Mouse (Mus musculus): ENCODE data around the gene Kcnk16. TPM values are rescaled to one million over a fixed set of nuclear protein-coding genes. Genes with fewer than 3 reads are reported as not detected.

Gene Kcnk16
- polyA plus RNA-seq, 1 experiment: not detected

DNA sequence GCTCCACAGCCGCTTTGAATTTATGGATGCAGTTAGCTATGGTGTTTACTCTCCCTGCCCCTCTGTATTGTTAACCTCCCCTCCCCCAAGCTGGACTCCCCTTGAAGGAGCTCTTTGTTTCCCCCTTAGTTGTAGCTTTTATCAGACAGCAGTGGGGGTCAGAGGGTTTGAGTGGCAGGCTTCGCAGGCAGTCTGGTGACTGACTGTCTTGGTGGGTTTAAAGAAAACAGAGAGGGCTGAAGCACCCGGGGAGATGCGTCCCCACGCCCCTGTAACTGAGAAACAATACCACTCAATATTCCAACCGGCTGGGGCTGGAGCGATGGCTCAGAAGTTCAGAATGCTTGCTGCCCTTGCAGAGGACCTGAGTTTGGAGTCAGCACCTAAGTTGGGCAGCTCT lies 47.9 kb downstream of the Kcnk16 start:
- no peak overlapping the region for H3K27ac ChIP-seq (replicated peaks; ENCODE audit: low read depth, low read length)
- no peaks in the 10 kb centered on the region for H3K4me1 ChIP-seq (ENCODE audit: control insufficient read depth, insufficient read depth, insufficient read length, low read length)
- no peak overlapping the region for H3K4me3 ChIP-seq (ENCODE audit: insufficient read depth, low read depth, low read length)

DNA sequence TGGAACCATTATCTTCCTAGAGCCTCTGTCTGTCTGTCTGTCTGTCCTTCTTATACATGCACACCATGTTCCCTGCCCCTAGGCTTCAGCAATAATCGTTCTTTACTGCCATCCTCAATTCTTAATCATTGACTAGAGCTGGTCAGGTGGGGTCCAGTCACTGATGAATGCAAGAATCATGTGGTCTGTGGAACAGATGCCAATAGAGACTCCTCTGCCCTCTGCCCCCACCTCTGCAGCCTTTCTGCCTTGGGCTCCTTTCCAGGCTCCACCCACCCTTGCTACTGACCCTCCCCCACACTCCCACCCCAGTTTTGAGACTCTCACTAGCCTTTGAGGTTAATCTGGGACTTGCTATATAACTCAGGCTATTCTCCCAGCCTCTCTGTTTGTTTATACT lies 49.1 kb downstream of the Kcnk16 start:
- Histone ChIP-seq H3K4me3 (ENCODE audit: insufficient read depth, low read depth, low read length) (no peak overlapping the region), H3K4me1 (ENCODE audit: control insufficient read depth, insufficient read depth, insufficient read length, low read length) (no peaks in the 10 kb centered on the region), H3K27ac (replicated peaks; ENCODE audit: low read depth, low read length) (no peak overlapping the region)

DNA sequence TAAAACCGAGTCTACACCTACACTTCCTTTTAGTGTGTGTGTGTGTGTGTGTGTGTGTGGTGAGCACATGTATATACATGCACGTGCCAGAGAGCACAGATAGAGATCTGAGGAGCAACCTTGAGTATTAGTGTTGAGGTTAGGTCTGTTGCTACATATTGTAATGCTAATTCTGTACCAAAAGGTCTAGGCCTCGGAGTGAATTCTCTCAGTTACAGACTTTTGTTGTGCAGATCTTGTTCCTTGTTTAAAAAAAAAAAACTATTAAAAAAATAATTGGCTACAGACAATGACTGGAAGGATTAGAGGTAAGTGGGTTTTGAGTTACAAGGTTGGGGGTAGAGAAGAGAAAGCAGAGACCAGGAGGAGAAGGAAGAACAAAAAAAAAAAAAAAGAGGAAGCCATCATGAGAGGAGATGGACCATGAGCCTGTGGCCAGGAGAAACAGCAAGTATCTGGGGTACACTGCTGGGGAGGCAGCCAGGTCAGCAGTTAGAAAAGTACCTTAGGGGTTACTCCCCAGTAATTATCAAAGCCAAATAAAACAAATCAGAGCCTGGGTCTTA lies 51.6 kb downstream of the Kcnk16 start:
- Histone ChIP-seq H3K27ac (replicated peaks; ENCODE audit: low read depth, low read length) (no peak overlapping the region), H3K4me1 (ENCODE audit: control insufficient read depth, insufficient read depth, insufficient read length, low read length) (no peaks in the 10 kb centered on the region), H3K4me3 (ENCODE audit: insufficient read depth, low read depth, low read length) (no peak overlapping the region)

DNA sequence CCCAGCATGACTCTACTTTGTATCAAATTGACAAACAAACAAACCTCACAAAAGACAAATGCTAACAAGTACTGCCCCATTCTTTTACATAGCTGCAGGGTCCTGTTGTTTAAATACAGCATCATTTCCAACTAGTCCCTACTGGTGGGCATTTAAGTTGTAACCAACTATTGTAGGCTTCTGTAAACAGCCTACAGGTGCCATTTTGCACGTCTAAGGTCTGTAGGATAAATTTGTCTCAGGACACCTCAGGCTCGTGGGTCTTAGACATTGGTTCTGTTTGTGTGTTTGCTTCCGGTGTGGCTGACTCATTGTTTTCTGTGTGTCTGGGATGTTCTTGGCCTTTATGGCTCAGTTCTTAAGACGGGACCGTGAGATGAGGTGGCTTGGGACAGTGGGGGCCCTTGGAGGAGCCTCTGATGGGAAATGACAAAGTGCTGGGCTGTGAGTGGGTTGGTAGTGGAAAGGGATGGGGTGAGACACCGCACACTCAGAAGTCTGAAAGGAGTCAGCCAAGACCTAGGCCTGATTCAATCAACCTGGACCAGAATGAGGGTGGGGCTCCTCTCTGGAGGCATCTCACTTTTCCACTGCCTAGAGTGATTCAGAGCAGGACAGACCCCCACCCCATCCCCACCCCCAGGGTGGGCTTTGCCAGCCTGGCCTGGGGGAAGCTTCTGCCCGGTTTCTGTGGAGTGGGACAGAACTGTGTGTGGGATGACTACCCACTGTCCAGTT lies 52.3 kb downstream of the Kcnk16 start:
- no peaks in the 10 kb centered on the region for H3K4me1 ChIP-seq (ENCODE audit: control insufficient read depth, insufficient read depth, insufficient read length, low read length)
- H3K27ac ChIP-seq (replicated peaks; ENCODE audit: low read depth, low read length): no peak overlapping the region
- H3K4me3 ChIP-seq (ENCODE audit: insufficient read depth, low read depth, low read length): no peak overlapping the region

DNA sequence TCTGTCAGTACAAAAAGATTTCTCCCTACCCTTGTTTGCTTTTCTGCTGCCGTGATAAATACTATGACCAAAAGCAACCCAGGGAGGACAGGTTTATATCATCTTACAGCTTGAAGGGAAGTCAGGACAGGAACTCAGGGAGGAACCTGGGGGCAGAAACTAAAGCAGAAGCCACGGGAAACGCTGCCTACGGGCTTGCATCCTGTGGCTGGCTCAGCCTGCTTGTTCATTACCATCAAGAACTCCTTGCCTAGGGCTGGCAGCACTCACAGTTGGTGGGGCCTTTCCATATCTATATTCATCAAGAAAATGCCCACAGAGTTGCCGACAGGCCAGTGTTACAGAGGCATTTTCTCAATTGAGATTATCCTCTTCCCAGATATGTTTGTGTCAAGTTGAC lies 53.2 kb downstream of the Kcnk16 start:
- Histone ChIP-seq H3K4me1 (ENCODE audit: control insufficient read depth, insufficient read depth, insufficient read length, low read length) (no peaks in the 10 kb centered on the region), H3K27ac (replicated peaks; ENCODE audit: low read depth, low read length) (no peak overlapping the region), H3K4me3 (ENCODE audit: insufficient read depth, low read depth, low read length) (no peak overlapping the region)

DNA sequence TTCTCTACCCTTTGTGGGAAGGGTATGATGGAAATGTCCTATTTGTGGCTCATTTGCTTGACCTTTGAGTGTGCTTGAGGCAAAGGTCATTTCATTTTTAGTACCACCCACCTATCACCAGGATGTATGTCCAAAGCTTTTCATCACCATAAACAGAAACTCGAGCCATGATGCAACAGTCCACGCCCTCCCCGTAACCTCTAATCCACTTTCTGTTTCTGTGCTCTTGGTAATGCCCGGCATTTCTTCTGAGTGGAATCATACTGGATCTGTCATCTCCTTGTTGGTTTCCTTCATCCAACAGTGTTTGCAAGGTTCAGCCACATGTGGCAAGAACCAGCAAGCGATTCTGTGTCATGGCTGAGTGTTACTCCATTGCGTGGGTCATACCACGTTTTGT lies 54.9 kb downstream of the Kcnk16 start:
- Histone ChIP-seq H3K4me3 (ENCODE audit: insufficient read depth, low read depth, low read length) (no peak overlapping the region), H3K27ac (replicated peaks; ENCODE audit: low read depth, low read length) (no peak overlapping the region), H3K4me1 (ENCODE audit: control insufficient read depth, insufficient read depth, insufficient read length, low read length) (no peaks in the 10 kb centered on the region)

DNA sequence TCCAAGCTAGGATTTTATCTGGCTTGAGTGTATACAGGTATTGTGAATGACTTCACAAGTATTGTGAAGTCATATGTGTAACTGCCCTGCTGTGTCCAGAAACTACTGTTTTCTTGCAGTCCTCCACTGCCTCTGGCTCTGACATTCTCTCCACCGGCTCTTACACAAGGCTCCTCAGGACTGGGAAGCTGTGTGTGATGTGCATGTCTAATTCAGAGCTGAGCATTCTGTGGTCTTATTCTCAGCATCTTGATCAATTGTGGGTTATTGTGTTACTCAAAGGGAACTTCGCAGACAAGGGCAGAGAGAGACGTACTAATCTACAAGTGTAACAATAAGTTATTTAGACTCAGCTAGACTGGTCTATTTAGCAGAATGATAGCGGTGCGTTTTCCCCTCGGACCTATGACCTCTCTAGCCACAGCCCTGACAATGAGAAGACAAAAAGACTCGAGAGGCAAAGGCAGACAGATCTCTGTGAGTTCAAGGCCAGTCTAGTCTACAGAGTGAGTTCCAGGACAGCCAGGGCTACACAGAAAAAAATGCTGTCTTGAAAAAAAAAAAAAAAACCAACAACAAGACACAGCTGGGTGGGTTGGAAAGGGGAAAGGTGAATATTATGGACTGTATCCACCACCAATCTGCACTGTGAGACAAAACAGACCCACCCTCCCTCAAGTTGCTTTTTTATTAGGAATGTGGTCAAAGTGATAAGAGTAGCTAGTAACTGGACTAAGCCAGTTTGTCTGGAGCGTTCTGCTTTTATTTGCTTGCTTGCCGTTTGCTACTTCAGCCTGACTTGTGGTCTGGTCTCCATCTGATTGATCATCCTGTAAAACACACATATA lies 57.0 kb downstream of the Kcnk16 start:
- Histone ChIP-seq H3K27ac (replicated peaks; ENCODE audit: low read depth, low read length) (no peak overlapping the region), H3K4me1 (ENCODE audit: control insufficient read depth, insufficient read depth, insufficient read length, low read length) (no peaks in the 10 kb centered on the region)

More for the DNA sequence above, 57.0 kb downstream of the Kcnk16 start:
- H3K4me3 ChIP-seq (ENCODE audit: insufficient read depth, low read depth, low read length): no peak overlapping the region

Other genes starting within 250 kb of the Kcnk16 start
- gene Saysd1, start 130.7 kb downstream of the Kcnk16 start, polyA plus RNA-seq (2012; ENCODE audit: insufficient read depth, insufficient read length, missing spikeins): 2.5 and 3.7 TPM in 2 replicates
- gene Kcnk5, start 87.4 kb downstream of the Kcnk16 start, polyA plus RNA-seq (2012; ENCODE audit: insufficient read depth, insufficient read length, missing spikeins): 0.54 and 0.59 TPM in 2 replicates
- 92.5 and 106 TPM in 2 replicates for gene Nudt13, start 25.5 kb upstream of the Kcnk16 start, polyA plus RNA-seq (2012; ENCODE audit: insufficient read depth, insufficient read length, missing spikeins)
- 18.7 and 18.9 TPM in 2 replicates for gene Ecd, start 78.9 kb upstream of the Kcnk16 start, polyA plus RNA-seq (2012; ENCODE audit: insufficient read depth, insufficient read length, missing spikeins)
- gene Fam149b, start 79.0 kb upstream of the Kcnk16 start, polyA plus RNA-seq (2012; ENCODE audit: insufficient read depth, insufficient read length, missing spikeins): 51.1 and 52.7 TPM in 2 replicates
- 19.8 and 23.9 TPM in 2 replicates for gene Dnajc9, start 119.7 kb upstream of the Kcnk16 start, polyA plus RNA-seq (2012; ENCODE audit: insufficient read depth, insufficient read length, missing spikeins)
- gene Mrps16, start 124.4 kb upstream of the Kcnk16 start, polyA plus RNA-seq (2012; ENCODE audit: insufficient read depth, insufficient read length, missing spikeins): 161 and 166 TPM in 2 replicates
- not detected in 2 replicates for gene Cfap70, start 183.0 kb upstream of the Kcnk16 start, polyA plus RNA-seq (2012; ENCODE audit: insufficient read depth, insufficient read length, missing spikeins)
- gene Anxa7, start 210.9 kb upstream of the Kcnk16 start, polyA plus RNA-seq (2012; ENCODE audit: insufficient read depth, insufficient read length, missing spikeins): 77.1 and 98.1 TPM in 2 replicates
- not detected in 2 replicates for gene Mss51, start 227.7 kb upstream of the Kcnk16 start, polyA plus RNA-seq (2012; ENCODE audit: insufficient read depth, insufficient read length, missing spikeins)